Mouse (Mus musculus): ENCODE results near the gene Cyb5r1. TPM values are rescaled to one million over a fixed set of nuclear protein-coding genes. Genes with fewer than 3 reads are reported as not detected.

Gene Cyb5r1
- 22.3 and 23.0 TPM in 2 replicates for polyA plus RNA-seq (2012; rRNA removed)

- Histone ChIP-seq H3K4me1 (ENCODE audit: control insufficient read depth, insufficient read depth, low read length) (no peaks in the 10 kb centered on the region), H3K4me3 (replicated peaks; ENCODE audit: insufficient read depth, low read depth, low read length) (peak within 1 kb of the TSS; percentile 73), H3K27me3 (ENCODE audit: control insufficient read depth, insufficient read depth, low read length) (no peaks in the 10 kb centered on the region), H3K27ac (ENCODE audit: insufficient read depth, low read length) (no peak within 1 kb of the TSS)
- DNase-seq: peak; percentile 72 to 75
- WGBS: under 1% methylated on average over 43 of the region's 43 CpGs
- TF ChIP-seq CTCF (IDR thresholded peaks at IDR 0.05; ENCODE audit: borderline replicate concordance, insufficient read depth, low read depth, low read length) (no peak), POLR2A (IDR thresholded peaks at IDR 0.05; ENCODE audit: borderline replicate concordance, insufficient read depth, low read length) (peak; percentile 42; the same call in 1 of the 2 replicates)
Observed at GRCm38 (mm10) chr1:134405509-134406413, at the start of gene Cyb5r1. Gene Cyb5r1 (plus strand): TSS chr1:134405559.

GRCm38 (mm10) chr1:134357461-134357860 lies 47.9 kb upstream of the Cyb5r1 start:
- 85% methylated on average over 4 of the region's 4 CpGs for WGBS
- Histone ChIP-seq H3K27ac (ENCODE audit: insufficient read depth, low read length) (no peak overlapping the region), H3K4me1 (ENCODE audit: control insufficient read depth, insufficient read depth, low read length) (peaks cover 3% of the 10 kb centered on the region; the same call in 1 of the 2 replicates), H3K4me3 (replicated peaks; ENCODE audit: insufficient read depth, low read depth, low read length) (no peak overlapping the region), H3K27me3 (ENCODE audit: control insufficient read depth, insufficient read depth, low read length) (no peaks in the 10 kb centered on the region)
- TF ChIP-seq POLR2A (IDR thresholded peaks at IDR 0.05; ENCODE audit: borderline replicate concordance, insufficient read depth, low read length) (no peak), CTCF (IDR thresholded peaks at IDR 0.05; ENCODE audit: borderline replicate concordance, insufficient read depth, low read depth, low read length) (no peak)
- DNase-seq: no peak

GRCm38 (mm10) chr1:134360656-134361055 lies 44.7 kb upstream of the Cyb5r1 start:
- DNase-seq: peak in 1 of 2 experiments; percentile 27
- peaks cover 3% of the 10 kb centered on the region; the same call in 1 of the 2 replicates for H3K4me1 ChIP-seq (ENCODE audit: control insufficient read depth, insufficient read depth, low read length)
- 45% methylated on average over 7 of the region's 7 CpGs for WGBS
- TF ChIP-seq CTCF (IDR thresholded peaks at IDR 0.05; ENCODE audit: borderline replicate concordance, insufficient read depth, low read depth, low read length) (no peak), POLR2A (IDR thresholded peaks at IDR 0.05; ENCODE audit: borderline replicate concordance, insufficient read depth, low read length) (no peak)
- H3K4me3 ChIP-seq (replicated peaks; ENCODE audit: insufficient read depth, low read depth, low read length): peak overlapping the region; percentile 32
- no peak overlapping the region for H3K27ac ChIP-seq (ENCODE audit: insufficient read depth, low read length)
- no peaks in the 10 kb centered on the region for H3K27me3 ChIP-seq (ENCODE audit: control insufficient read depth, insufficient read depth, low read length)

GRCm38 (mm10) chr1:134361195-134361856 lies 44.0 kb upstream of the Cyb5r1 start:
- peaks cover 3% of the 10 kb centered on the region; the same call in 1 of the 2 replicates for H3K4me1 ChIP-seq (ENCODE audit: control insufficient read depth, insufficient read depth, low read length)
- peak overlapping the region; percentile 64 for H3K4me3 ChIP-seq (replicated peaks; ENCODE audit: insufficient read depth, low read depth, low read length)
- DNase-seq: no peak
- TF ChIP-seq CTCF (IDR thresholded peaks at IDR 0.05; ENCODE audit: borderline replicate concordance, insufficient read depth, low read depth, low read length) (no peak), POLR2A (IDR thresholded peaks at IDR 0.05; ENCODE audit: borderline replicate concordance, insufficient read depth, low read length) (no peak)
- under 1% methylated on average over 44 of the region's 44 CpGs for WGBS
- no peaks in the 10 kb centered on the region for H3K27me3 ChIP-seq (ENCODE audit: control insufficient read depth, insufficient read depth, low read length)
- H3K27ac ChIP-seq (ENCODE audit: insufficient read depth, low read length): no peak overlapping the region

GRCm38 (mm10) chr1:134361857-134362212 lies 43.5 kb upstream of the Cyb5r1 start, which contains the start of gene Tmem183a:
Gene Tmem183a (minus strand): TSS chr1:134361979.
- peak within 1 kb of the TSS; percentile 17; the same call in 1 of the 2 replicates for H3K27ac ChIP-seq (ENCODE audit: insufficient read depth, low read length)
- under 1% methylated on average over 38 of the region's 38 CpGs for WGBS
- TF ChIP-seq POLR2A (IDR thresholded peaks at IDR 0.05; ENCODE audit: borderline replicate concordance, insufficient read depth, low read length) (peak; percentile 99), CTCF (IDR thresholded peaks at IDR 0.05; ENCODE audit: borderline replicate concordance, insufficient read depth, low read depth, low read length) (no peak)
- H3K4me1 ChIP-seq (ENCODE audit: control insufficient read depth, insufficient read depth, low read length): peaks cover 3% of the 10 kb centered on the region; the same call in 1 of the 2 replicates
- peak; percentile 96 to 97 for DNase-seq
- no peaks in the 10 kb centered on the region for H3K27me3 ChIP-seq (ENCODE audit: control insufficient read depth, insufficient read depth, low read length)
- H3K4me3 ChIP-seq (replicated peaks; ENCODE audit: insufficient read depth, low read depth, low read length): peak within 1 kb of the TSS; percentile 64

GRCm38 (mm10) chr1:134363194-134363593 lies 42.2 kb upstream of the Cyb5r1 start:
- Histone ChIP-seq H3K27ac (ENCODE audit: insufficient read depth, low read length) (no peak overlapping the region), H3K4me1 (ENCODE audit: control insufficient read depth, insufficient read depth, low read length) (peaks cover 3% of the 10 kb centered on the region; the same call in 1 of the 2 replicates), H3K4me3 (replicated peaks; ENCODE audit: insufficient read depth, low read depth, low read length) (no peak overlapping the region), H3K27me3 (ENCODE audit: control insufficient read depth, insufficient read depth, low read length) (no peaks in the 10 kb centered on the region)
- TF ChIP-seq CTCF (IDR thresholded peaks at IDR 0.05; ENCODE audit: borderline replicate concordance, insufficient read depth, low read depth, low read length) (no peak), POLR2A (IDR thresholded peaks at IDR 0.05; ENCODE audit: borderline replicate concordance, insufficient read depth, low read length) (no peak)
- 84% methylated on average over 4 of the region's 4 CpGs for WGBS
- no peak for DNase-seq

- H3K27me3 ChIP-seq (ENCODE audit: control insufficient read depth, insufficient read depth, low read length): no peaks in the 10 kb centered on the region
- H3K27ac ChIP-seq (ENCODE audit: insufficient read depth, low read length): no peak overlapping the region
- H3K4me3 ChIP-seq (replicated peaks; ENCODE audit: insufficient read depth, low read depth, low read length): no peak overlapping the region
- WGBS: 66% methylated on average over 5 of the region's 5 CpGs
- no peak for DNase-seq
- no peak for TF ChIP-seq POLR2A (IDR thresholded peaks at IDR 0.05; ENCODE audit: borderline replicate concordance, insufficient read depth, low read length)
- TF ChIP-seq CTCF (IDR thresholded peaks at IDR 0.05; ENCODE audit: borderline replicate concordance, insufficient read depth, low read depth, low read length): no peak
- no peaks in the 10 kb centered on the region for H3K4me1 ChIP-seq (ENCODE audit: control insufficient read depth, insufficient read depth, low read length)
Observed at GRCm38 (mm10) chr1:134365491-134365890, 39.9 kb upstream of the Cyb5r1 start.

Measured in cerebellum, adult 2 months (tissue).